Mouse (Mus musculus) gastrocnemius, adult 8-10 months (tissue): ENCODE results near the gene Trpv5. TPM values are rescaled to one million over a fixed set of nuclear protein-coding genes. Genes with fewer than 3 reads are reported as not detected.

ENCODE experiments used
- total RNA-seq, 4 experiments: library from RNA; stranded (reverse); gene quantifications; 2 replicates each; pipeline ENCODE4 v1.2.4; 2022

Gene Trpv5
- total RNA-seq, 4 experiments from 2014 or later: not detected

Other genes with a start within 250 kb of the Trpv5 start
- not detected for gene Gm10334, start 234.6 kb downstream of the Trpv5 start, total RNA-seq
- gene Prss1, start 221.8 kb downstream of the Trpv5 start, total RNA-seq: not detected
- gene Prss2, start 159.0 kb downstream of the Trpv5 start, total RNA-seq: not detected
- gene Ephb6, start 75.3 kb downstream of the Trpv5 start, total RNA-seq: 1 to 10 TPM in 1 of 4 experiments, under 1 TPM in 3; 0.39 to 1.2 (median 0.71) TPM
- not detected for gene Trpv6, start 44.4 kb downstream of the Trpv5 start, total RNA-seq
- gene Llcfc1, start 3.7 kb upstream of the Trpv5 start, total RNA-seq: not detected
- not detected for gene Kel, start 23.6 kb upstream of the Trpv5 start, total RNA-seq
- not detected for gene Olfr459, start 94.4 kb upstream of the Trpv5 start, total RNA-seq
- not detected for gene Pip, start 166.8 kb upstream of the Trpv5 start, total RNA-seq
- gene Sval2, start 172.2 kb upstream of the Trpv5 start, total RNA-seq: not detected